Mouse (Mus musculus) T-cell, adult 2 months (primary cell): ENCODE data around the gene Enpp1.
A peak's percentile ranks its signal among the peaks of the same experiment; 100 is the strongest.

ENCODE experiments used
- DNase-seq: peaks from one replicate; pipeline ENCODE4 v3.0.0; 2022; ENCODE audit warnings: low spot score

Gene Enpp1

GRCm38 (mm10) chr10:24710361-24710760 is 1.6 kb downstream of the Enpp1 start:
- no peak for DNase-seq

- no peak for DNase-seq
These were observed 4.2 kb downstream of the Enpp1 start for GRCm38 (mm10) chr10:24707745-24708144.

GRCm38 (mm10) chr10:24706431-24707140 is 5.4 kb downstream of the Enpp1 start:
- DNase-seq, result no peak

- no peak for DNase-seq
These were observed 9.3 kb downstream of the Enpp1 start for GRCm38 (mm10) chr10:24702698-24703097.

GRCm38 (mm10) chr10:24698131-24698775 is 13.7 kb downstream of the Enpp1 start:
- DNase-seq, result no peak

- DNase-seq, result no peak
These were observed 15.2 kb downstream of the Enpp1 start for GRCm38 (mm10) chr10:24696761-24697160.

GRCm38 (mm10) chr10:24695786-24696185 is 16.2 kb downstream of the Enpp1 start:
- DNase-seq, result no peak

- no peak for DNase-seq
These were observed 29.3 kb downstream of the Enpp1 start for GRCm38 (mm10) chr10:24682518-24683104.

GRCm38 (mm10) chr10:24677681-24678080 is 34.3 kb downstream of the Enpp1 start:
- no peak for DNase-seq

- DNase-seq, result no peak
These were observed 37.7 kb downstream of the Enpp1 start for GRCm38 (mm10) chr10:24674261-24674660.

GRCm38 (mm10) chr10:24672948-24673347 is 39.0 kb downstream of the Enpp1 start:
- DNase-seq, result peak; percentile 13

- no peak for DNase-seq
These were observed 41.4 kb downstream of the Enpp1 start for GRCm38 (mm10) chr10:24670548-24670947.

GRCm38 (mm10) chr10:24650990-24651569 is 60.9 kb downstream of the Enpp1 start:
- peak; percentile 19 for DNase-seq

- no peak for DNase-seq
These were observed 63.8 kb downstream of the Enpp1 start for GRCm38 (mm10) chr10:24647996-24648738.

GRCm38 (mm10) chr10:24645169-24645568 is 66.8 kb downstream of the Enpp1 start:
- no peak for DNase-seq

- DNase-seq, result no peak
These were observed 69.0 kb downstream of the Enpp1 start for GRCm38 (mm10) chr10:24642796-24643580.

GRCm38 (mm10) chr10:24641416-24642140 is 70.4 kb downstream of the Enpp1 start:
- peak; percentile 21 for DNase-seq

GRCm38 (mm10) chr10:24640186-24640875 is 71.6 kb downstream of the Enpp1 start:
- peak; percentile 72 for DNase-seq

- DNase-seq, result peak; percentile 66
These were observed 72.4 kb downstream of the Enpp1 start for GRCm38 (mm10) chr10:24639596-24639995.
